Mouse (Mus musculus): ENCODE data around the gene Pgam2.
"Not testable (repeated sequence)": the region's sequence is repeated elsewhere in the genome, so short reads cannot be mapped to it uniquely, and the experiment has no call there.

The Pgam2 gene

GRCm38 (mm10) chr11:5803551-5803981 lies at the start of gene Pgam2:
TSS of gene Pgam2 (minus strand) at chr11:5803733.
- peak; percentile 49 for DNase-seq (ENCODE audit: low read depth, low spot score)

- DNase-seq (ENCODE audit: low read depth, low spot score) = no peak
These were observed 48.8 kb upstream of the Pgam2 start for GRCm38 (mm10) chr11:5852314-5852713.

- no peak for DNase-seq (ENCODE audit: low read depth, low spot score)
These were observed 47.6 kb upstream of the Pgam2 start for GRCm38 (mm10) chr11:5851021-5851736.

GRCm38 (mm10) chr11:5850452-5850851 lies 46.9 kb upstream of the Pgam2 start:
- peak; percentile 40 for DNase-seq (ENCODE audit: low read depth, low spot score)

GRCm38 (mm10) chr11:5849316-5849715 lies 45.8 kb upstream of the Pgam2 start:
- no peak for DNase-seq (ENCODE audit: low read depth, low spot score)

GRCm38 (mm10) chr11:5848741-5849140 lies 45.2 kb upstream of the Pgam2 start:
- no peak for DNase-seq (ENCODE audit: low read depth, low spot score)

GRCm38 (mm10) chr11:5846639-5847345 lies 43.3 kb upstream of the Pgam2 start:
- DNase-seq (ENCODE audit: low read depth, low spot score) = peak; percentile 44

GRCm38 (mm10) chr11:5843131-5843530 lies 39.6 kb upstream of the Pgam2 start:
- peak; percentile 74 for DNase-seq (ENCODE audit: low read depth, low spot score)

- no peak for DNase-seq (ENCODE audit: low read depth, low spot score)
These were observed 38.2 kb upstream of the Pgam2 start for GRCm38 (mm10) chr11:5841751-5842150.

GRCm38 (mm10) chr11:5840346-5840745 lies 36.8 kb upstream of the Pgam2 start:
- no peak for DNase-seq (ENCODE audit: low read depth, low spot score)

- DNase-seq (ENCODE audit: low read depth, low spot score) = peak; percentile 98
These were observed 34.0 kb upstream of the Pgam2 start, which contains the start of gene Polm for GRCm38 (mm10) chr11:5837251-5838246. TSS of gene Polm (minus strand) at chr11:5838016.

GRCm38 (mm10) chr11:5836126-5836525 lies 32.6 kb upstream of the Pgam2 start:
- DNase-seq (ENCODE audit: low read depth, low spot score) = no peak

- no peak for DNase-seq (ENCODE audit: low read depth, low spot score)
These were observed 31.5 kb upstream of the Pgam2 start for GRCm38 (mm10) chr11:5835057-5835456.

- DNase-seq (ENCODE audit: low read depth, low spot score) = no peak
These were observed 31.0 kb upstream of the Pgam2 start for GRCm38 (mm10) chr11:5834506-5834905.

- DNase-seq (ENCODE audit: low read depth, low spot score) = no peak
These were observed 25.8 kb upstream of the Pgam2 start for GRCm38 (mm10) chr11:5829327-5829726.

GRCm38 (mm10) chr11:5828509-5829191 lies 25.1 kb upstream of the Pgam2 start:
- DNase-seq (ENCODE audit: low read depth, low spot score) = peak; percentile 60

- DNase-seq (ENCODE audit: low read depth, low spot score) = no peak
These were observed 24.4 kb upstream of the Pgam2 start for GRCm38 (mm10) chr11:5827931-5828330.

- peak; percentile 44 for DNase-seq (ENCODE audit: low read depth, low spot score)
These were observed 21.9 kb upstream of the Pgam2 start for GRCm38 (mm10) chr11:5825432-5825831.

GRCm38 (mm10) chr11:5819223-5819622 lies 15.7 kb upstream of the Pgam2 start:
- no peak for DNase-seq (ENCODE audit: low read depth, low spot score)

- peak; percentile 87 for DNase-seq (ENCODE audit: low read depth, low spot score)
These were observed 9.8 kb upstream of the Pgam2 start for GRCm38 (mm10) chr11:5813381-5813780.

GRCm38 (mm10) chr11:5809487-5809886 lies 6.0 kb upstream of the Pgam2 start:
- not testable (repeated sequence) for DNase-seq (ENCODE audit: low read depth, low spot score)
